Mouse (Mus musculus): ENCODE measurements around the gene Utp6. TPM values are rescaled to one million over a fixed set of nuclear protein-coding genes. Genes with fewer than 3 reads are reported as not detected.
A peak's percentile ranks its signal among the peaks of the same experiment; 100 is the strongest.

Utp6 gene
- total RNA-seq, 4 experiments from 2014 or later: 25.3 to 31.4 (median 28.2) TPM

DNA sequence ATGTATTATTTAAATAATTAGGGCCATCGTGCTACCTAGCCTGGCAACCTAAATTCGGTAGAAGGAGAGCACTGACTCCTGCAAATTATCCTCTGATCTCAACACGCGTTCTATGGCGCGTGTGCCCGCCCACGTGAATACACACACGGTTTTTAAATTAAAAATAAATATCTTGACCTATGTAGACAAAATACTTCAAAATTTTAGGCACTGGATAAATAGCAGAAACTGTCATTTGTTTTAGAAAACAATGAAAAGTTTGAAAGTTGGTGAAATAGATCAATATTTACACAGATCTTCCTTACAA is 640 bp upstream of the Utp6 start:
- DNase-seq (ENCODE audit: low spot score in 2 of 2): no peak

DNA sequence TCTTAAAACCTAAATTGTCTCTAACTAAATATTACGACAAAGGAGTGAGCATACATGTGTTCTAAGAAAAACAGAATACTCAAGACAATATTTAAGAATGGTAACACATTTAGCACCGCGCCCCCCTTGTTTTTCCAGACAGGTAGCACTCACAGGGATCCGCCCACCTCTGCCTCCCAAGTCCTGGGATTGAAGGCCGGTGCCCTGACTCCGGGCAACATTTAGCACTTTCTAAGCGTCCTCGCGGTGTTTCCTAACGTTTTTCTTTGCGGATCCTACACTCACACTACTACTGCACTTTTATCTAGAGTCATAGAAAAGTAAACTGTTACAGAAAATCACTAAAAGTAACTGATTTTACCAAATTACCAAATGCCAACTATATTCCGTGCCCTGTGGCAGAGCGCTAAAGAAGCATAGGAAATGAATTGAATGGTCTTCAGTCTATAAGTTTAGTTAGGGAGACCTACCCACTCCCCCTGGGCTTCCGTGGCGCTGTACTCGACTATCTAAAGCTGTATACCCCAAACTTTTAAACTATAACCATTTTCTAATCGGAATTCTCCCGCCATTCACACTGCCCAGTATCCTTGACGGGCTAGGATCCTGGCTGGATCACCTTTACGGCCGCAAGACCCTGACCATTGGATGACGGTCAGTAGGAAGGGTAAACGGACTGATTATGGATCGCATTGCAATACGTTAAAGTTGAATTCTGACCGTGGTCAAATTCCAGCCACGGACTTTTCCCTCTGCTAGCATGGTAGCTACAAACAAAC is 655 bp downstream of the Utp6 start:
- DNase-seq (ENCODE audit: low spot score in 2 of 2): no peak

DNA sequence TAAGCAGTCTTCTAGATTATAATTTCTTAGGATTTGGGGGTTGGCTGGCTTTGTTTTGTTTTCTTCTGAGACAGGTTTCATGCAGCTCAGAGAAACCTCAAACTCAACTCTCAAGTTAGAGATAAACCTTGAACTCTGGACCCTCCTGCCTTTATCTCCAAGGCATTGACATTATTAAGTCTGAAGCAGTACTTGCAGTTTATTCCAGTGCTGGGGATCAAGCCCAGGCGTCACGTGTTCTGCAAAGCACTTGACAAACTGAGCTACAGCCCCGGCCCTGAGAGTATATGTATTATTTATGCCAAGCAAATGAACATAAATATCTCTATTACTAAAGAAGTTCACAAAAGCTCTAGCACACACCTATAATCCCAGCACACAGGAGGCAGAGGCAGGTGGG is 14.9 kb downstream of the Utp6 start:
- DNase-seq (ENCODE audit: low spot score in 2 of 2): no peak

DNA sequence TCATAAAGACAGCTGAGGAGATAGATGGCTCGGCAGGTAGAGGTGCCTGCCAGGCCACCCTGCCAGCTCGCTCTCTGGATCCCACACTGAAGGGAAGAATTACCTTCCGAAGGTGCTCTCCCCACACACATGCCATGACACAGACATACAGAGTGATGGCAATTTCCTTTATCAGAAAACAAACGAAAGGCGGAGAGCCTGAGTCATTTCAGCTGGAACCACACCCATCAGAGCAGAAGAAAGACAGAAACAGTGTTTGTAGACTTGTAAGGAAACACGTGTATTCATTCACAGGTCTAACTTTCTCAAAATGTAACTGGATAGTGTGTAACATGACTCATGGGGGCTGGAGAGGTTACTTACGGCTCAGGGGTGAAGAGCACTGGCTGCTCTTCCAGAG is 18.6 kb downstream of the Utp6 start:
- DNase-seq (ENCODE audit: low spot score in 2 of 2): no peak

DNA sequence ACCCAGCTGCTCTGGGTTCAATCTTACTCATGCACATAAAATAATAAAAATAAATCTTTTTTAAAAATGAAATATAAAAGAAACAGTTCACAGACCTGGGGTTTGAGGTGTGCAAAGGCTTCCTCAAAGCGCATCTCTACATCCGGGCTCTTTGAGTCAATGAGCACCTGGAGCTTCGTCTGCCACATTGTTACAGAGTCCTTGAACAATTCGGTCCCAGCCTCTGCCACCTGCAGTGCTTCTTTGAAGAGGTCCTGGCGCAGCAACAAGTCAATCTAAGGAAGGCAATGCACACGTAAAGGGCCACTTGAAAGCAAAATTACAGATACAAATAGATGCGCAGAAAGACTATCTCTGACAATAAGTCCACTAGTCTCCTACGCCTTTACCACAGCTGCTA is 19.1 kb downstream of the Utp6 start:
- no peak for DNase-seq (ENCODE audit: low spot score in 2 of 2)

GRCm38 (mm10) chr11:79935766-79936165 is 26.4 kb downstream of the Utp6 start:
- DNase-seq (ENCODE audit: low spot score in 2 of 2): no peak

DNA sequence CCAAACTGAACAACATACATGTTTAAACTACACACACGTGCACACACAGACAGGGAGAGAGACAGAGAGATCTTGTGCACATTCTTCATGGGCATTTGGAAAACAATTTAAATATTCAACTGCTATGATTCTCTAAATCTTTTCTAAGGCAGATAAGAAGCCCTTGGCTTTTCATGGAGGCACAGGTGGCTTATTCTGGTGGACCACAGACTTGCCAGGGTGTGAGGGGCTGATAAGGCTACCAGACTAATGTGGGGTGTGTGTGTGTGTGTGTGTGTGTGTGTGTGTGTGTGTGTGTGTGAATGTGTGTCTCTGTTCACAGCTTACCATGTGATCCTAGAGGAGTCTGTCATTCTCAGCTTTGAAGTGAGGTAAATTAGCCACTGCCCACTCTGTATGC is 39.4 kb downstream of the Utp6 start:
- no peak for DNase-seq (ENCODE audit: low spot score in 2 of 2)

- DNase-seq (ENCODE audit: low spot score in 2 of 2): no peak
These were observed 40.0 kb downstream of the Utp6 start for GRCm38 (mm10) chr11:79922157-79922556.

GRCm38 (mm10) chr11:79920505-79921025 is 41.6 kb downstream of the Utp6 start:
- DNase-seq (ENCODE audit: low spot score in 2 of 2): no peak

DNA sequence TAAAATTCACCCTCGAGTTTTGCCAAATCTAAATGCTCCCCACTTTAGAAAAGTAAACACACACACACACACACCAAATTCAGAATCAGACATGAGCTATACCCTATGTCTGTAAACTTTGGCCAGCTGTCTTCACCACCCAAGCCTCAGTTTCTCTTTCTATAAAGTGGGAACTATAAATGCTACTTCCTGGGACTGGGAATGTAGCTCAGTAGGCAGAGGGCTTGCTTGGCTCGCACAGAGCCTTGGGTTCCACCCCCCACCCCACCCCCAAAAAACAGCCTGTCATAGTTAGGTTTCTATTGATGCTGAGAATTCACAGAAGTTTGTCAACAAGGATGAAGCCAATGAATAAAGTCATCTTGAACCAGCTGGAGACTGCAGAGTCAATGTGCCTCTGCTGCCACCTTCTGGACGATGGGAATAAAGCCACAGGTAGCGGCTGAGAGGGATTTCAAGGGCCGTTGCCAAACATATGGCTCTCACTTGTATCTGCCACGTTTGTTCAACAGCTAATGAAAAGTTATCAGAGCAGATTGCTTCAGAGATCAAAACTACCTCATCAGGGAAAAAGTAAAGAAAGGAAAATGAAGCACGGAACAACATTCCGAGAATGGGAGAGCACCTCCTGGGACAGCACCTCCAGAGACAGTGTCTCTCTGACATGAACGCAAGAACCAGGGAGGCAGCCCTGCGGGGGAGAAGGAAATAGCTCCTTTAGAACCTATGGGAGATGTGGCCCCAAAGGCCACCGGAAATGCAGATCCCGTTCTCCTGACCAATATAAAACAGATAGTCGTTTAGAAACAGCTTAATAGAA is 42.3 kb downstream of the Utp6 start:
- peak; percentile 42 to 51 for DNase-seq (ENCODE audit: low spot score in 2 of 2)

DNA sequence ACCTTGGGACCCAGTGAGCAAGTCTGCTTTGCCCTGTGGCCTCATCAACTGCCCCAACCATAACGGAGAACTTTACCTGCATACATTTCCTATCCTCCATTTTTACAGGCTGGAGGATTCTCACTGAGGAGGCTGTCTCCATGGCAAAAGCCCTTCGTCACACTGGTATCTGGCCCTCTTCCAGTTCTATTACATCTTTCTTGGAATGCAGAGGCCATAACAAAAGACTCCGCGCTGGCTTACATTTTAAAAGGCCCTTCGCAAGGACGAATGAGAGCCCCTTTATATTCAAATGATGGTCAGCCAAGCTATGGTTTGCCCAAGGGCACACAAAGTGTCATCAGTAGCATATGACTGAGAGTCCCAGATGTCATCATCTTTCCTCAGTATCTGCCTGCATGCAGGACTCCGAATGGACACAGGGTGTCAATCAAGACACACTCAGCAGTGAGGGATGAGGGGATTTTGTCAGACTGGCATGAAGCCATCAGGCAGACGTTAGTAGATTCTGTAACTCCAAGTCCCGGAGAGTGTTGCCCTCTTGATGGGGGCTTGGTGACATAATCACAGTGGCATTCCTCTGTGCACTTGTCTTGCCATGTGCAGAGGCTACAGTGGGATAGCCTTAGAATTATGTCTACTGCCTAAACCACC is 46.4 kb downstream of the Utp6 start:
- no peak for DNase-seq (ENCODE audit: low spot score in 2 of 2)

DNA sequence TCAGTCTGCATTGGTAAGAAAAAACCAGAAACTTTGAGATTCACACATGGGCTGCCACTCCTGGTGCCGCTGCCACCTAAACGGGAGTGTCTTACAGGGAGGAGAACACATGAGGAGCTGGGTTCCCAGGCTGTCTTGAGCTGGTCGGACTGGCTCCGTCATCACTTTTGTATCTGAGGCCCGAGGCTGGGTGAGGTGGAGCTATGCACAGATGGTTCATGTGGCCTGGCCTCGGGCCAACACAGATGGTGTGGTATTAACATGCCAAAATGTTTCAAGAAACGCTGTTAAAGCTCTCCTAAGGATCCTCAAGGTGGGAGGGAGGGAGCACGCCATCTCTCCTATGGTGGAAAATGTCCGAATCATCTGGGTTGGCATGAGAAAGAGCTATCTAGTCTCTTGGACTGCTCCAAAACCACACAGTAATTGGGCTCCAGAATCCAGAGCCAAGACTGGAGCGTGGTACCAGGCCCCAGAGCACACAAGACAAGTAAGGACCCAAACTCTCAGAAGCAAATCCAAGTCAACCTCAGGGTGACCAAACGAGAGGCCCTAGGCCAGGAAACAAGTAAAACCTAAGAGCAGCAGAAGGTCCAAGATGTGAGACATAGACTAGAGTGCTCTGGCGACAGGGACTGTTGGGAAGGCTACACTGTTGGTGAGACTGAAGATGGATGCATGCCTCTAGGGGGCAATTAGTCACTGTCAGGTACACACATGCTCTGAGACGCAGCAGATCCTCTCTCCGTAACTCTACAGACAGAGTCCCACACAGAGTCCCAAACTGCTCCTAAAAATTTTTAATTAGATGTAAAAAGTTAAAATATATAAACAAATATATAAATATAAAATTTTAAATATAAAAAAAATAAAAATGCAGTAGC is 53.3 kb downstream of the Utp6 start:
- DNase-seq (ENCODE audit: low spot score in 2 of 2): peak; percentile 9 to 31

DNA sequence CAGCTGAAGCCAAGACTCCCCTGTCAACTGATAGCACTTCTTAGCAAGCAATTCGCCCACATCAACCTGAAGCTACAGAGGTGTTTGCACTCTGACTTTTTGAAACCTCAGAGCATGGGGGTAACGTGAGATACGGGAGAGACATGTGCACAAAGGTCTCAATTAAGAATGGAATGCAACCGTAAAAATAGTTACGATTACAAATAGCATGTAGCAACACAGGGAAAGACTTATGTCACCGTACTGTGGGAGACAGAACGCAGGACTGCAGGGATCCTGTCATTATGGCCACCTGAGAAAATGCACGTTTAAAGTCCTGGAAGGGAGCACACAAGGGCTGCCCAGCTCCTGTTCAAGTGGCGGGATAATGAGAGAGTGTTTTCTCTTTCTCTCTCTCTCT is 55.3 kb downstream of the Utp6 start:
- DNase-seq (ENCODE audit: low spot score in 2 of 2): no peak

DNA sequence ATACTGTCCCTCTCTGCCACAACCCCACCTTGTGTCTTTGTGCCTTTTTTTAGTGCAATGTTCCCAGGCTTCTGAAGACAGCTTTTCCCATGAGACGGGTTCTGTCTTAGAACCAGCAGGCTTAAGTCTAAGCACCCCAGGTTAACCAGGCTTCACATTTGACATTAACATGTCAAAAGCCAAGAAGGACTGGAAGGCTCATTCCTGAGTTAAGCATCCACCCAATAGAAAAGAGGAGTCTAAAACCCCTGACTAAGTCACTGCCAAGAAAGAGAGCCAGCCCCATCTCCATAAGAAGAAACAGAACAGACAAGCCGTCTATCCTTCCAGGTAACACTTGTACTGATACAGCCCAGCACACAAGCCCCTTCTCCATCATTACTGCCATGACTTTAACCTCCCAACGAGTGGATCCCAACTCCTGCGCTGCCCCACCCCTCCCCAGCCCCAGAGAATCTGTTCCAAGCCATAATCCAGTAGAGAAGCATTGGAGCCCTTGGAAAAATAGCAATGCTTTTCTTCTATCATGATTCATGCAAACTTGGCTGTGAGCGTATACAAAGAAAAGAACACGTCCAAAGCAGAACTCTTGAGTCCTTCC is 59.2 kb downstream of the Utp6 start:
- DNase-seq (ENCODE audit: low spot score in 2 of 2): no peak

- DNase-seq (ENCODE audit: low spot score in 2 of 2): no peak
These were observed 61.0 kb downstream of the Utp6 start for GRCm38 (mm10) chr11:79901146-79901545.

GRCm38 (mm10) chr11:79892259-79892658 is 69.9 kb downstream of the Utp6 start:
- peak; percentile 8 to 29 for DNase-seq (ENCODE audit: low spot score in 2 of 2)

- DNase-seq (ENCODE audit: low spot score in 2 of 2): no peak
These were observed 71.4 kb downstream of the Utp6 start for GRCm38 (mm10) chr11:79890822-79891221.

DNA sequence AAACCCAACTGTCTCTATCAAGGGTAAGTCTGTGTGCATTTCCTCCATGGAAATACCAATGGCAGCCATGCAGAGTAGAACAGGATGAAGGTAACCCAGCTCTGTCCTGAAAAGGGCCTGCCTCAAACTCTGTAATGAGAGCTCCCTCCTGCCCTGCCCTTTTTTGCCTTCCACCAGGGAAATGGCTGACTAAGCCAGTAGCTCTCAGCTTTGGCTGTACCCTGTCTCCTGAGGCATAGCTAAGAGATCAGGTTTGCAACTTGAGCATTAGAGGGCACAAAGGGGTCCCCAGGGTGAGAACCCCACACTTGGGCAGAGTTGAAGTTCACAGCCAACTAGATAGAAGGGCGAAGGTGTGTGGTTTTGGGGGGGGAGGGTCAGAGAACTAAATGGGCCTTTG is 75.2 kb downstream of the Utp6 start:
- no peak for DNase-seq (ENCODE audit: low spot score in 2 of 2)

DNA sequence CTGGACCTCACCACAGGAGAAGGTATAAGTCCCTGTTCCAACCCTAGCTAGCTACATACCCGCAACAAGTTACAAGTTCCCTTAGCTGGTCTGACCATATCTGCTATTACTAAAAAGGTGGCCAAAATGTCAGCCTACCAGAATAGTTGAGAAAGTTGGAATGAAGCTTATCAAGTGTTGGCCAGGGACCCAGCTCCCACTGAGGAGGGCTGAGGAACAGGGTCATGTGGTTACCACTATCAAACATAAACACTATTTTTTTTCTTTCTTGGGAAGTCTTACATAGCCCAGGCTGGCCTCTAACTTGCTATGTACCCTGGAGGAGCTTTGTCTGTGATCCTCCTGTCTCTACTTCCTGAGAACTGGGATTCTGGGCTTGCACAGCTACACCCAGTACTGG is 75.8 kb downstream of the Utp6 start:
- DNase-seq (ENCODE audit: low spot score in 2 of 2): no peak

GRCm38 (mm10) chr11:79885713-79886393 is 76.3 kb downstream of the Utp6 start:
- DNase-seq (ENCODE audit: low spot score in 2 of 2): no peak
